Mouse (Mus musculus) liver, adult (tissue): ENCODE data around the gene Rgs21.

ENCODE experiments used
- GATA4 ChIP-seq: IDR thresholded peaks from 2 replicates; pipeline ENCODE4 v1.6.1; 2014; ENCODE audit warnings: mild to moderate bottlenecking, low read length; ENCODE audit not compliant: insufficient replicate concordance

Gene Rgs21

GRCm38 (mm10) chr1:144567567-144567966 is at the start of gene Rgs21:
Gene Rgs21 (minus strand): TSS chr1:144567667.
- no peak for TF ChIP-seq GATA4

- no peak for TF ChIP-seq GATA4
Observed at GRCm38 (mm10) chr1:144604071-144604470, 36.6 kb upstream of the Rgs21 start.

GRCm38 (mm10) chr1:144602987-144603386 is 35.5 kb upstream of the Rgs21 start:
- no peak for TF ChIP-seq GATA4

DNA sequence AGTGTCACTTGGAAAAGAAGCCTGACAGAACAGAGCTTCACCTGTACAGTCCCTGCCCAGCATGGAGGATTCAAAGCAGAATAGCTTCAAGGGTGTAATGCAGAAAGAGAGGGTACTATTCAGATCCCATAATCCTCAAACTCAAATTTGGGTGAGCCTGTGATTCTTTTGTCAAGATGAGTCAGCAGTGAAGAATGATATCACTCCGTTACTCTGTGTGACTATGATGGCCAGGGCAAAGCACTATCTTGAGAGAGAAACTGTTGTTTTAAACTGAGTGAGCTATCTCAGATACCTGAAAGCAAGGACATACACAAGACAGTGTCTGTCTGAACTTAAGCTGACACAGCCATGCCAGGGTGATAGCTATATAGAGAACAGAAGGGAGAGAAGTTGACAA is 11.9 kb upstream of the Rgs21 start:
- no peak for TF ChIP-seq GATA4

DNA sequence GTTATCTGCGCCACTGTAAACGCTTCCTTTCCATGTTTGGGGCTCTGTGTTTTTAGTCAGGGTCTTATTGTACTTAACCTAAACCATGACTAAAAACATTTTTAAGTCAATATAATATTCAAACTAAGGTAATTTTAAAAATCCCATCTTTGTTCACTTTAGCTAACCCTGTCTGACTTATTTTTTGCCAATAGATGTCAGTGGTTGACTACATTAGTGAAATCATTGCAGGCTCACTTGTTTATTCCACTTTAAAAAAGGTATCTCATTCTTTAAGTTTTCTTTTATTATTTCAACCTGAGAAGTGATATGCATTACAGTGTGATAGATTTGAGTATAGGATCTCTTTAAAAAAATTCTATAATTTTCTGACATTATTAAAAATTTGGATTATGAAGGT is 5.5 kb upstream of the Rgs21 start:
- no peak for TF ChIP-seq GATA4

DNA sequence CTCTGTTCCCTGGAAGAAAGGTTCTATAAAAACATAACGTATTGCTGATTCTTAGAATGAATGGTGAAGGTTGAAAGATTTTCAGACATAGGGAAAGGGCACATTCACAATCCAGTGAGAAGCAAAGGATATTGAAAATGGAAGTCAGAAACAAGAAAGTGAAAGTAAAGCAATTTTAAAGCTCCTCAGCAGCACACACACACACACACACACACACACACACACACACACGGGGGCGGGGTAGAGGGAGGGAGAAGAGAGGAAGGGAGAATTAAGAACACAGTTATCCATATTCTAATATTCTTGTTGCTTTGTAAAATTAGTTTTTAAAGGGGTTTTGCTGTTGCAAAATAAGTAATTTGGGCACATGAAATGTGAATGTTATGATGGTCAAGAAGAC is 2.4 kb upstream of the Rgs21 start:
- TF ChIP-seq GATA4: no peak

GRCm38 (mm10) chr1:144545142-144545541 is 22.3 kb downstream of the Rgs21 start:
- no peak for TF ChIP-seq GATA4

- no peak for TF ChIP-seq GATA4
Observed at GRCm38 (mm10) chr1:144544497-144544961, 22.9 kb downstream of the Rgs21 start.

DNA sequence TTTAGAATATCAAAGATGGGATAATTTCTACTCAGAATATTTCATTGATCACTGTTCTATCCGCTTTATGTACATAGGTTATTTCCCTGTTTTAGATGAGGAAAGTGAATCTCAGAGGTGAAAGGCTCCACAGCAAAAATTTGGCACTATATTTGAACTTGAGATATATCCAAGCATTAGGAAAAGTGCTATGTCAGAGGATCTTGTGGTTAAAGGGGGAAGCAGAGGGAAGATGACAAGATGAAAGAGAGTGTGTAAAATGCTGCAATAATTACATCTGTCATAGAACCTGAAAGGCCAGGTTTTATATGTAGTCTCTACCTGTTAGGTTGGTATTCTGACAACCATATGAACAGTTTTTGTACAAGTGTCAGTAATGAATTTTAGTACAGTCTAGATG is 35.7 kb downstream of the Rgs21 start:
- no peak for TF ChIP-seq GATA4

GRCm38 (mm10) chr1:144517878-144518426 is 49.5 kb downstream of the Rgs21 start:
- no peak for TF ChIP-seq GATA4

DNA sequence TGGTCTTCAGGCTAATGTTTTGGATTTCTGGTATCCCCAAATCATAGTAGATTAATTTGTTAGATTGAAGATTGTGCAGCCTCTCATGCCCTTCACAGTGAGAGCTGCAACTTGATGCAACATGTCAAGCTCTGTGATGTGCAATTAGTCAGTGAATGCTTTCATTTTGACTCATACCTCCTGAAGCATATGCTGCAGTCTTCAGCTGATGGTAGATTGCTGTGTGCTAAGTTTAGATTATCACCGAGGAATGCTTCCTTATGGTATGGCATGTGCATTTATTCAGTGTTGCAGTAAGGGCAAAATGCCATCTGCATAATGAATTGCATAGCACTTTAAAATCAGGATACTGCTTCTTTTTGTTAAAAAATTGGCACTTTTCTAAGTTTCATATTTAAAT is 65.2 kb downstream of the Rgs21 start:
- no peak for TF ChIP-seq GATA4

DNA sequence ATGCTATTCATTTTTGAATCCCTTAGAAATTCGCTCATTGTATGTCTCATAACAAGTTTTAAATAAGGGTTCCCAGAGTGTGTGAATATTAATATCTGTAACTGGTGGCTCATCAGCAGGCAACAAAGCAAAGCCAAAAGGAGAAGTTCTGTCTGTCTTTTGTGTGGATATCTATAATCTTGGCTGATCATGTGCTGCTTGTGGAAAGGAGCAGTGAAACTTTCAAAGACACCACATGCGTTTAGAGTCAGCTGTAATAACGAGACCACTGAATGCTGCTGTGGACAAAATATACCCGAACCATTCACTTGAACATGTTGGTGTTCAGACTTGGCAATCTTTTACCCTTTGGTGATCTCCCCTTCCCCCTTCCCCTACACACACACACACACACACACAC is 67.0 kb downstream of the Rgs21 start:
- no peak for TF ChIP-seq GATA4

DNA sequence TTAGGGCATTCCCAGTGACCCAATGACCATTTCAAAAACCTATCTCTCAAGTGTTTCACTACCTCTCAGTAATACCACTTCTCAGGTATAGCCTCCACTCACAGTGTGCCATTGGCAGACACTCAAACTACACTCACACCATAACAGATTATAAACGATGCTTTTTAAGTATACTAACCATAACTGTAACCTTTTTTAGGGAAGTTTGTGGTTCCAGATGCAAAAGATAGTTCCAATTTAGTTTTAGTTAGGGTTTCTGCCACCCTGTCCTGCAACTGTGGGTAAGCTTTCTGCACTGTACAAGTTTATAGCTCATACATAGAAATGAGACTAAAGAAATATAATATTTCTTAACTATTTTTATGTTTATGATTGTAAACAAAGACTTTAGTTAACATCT is 67.7 kb downstream of the Rgs21 start:
- TF ChIP-seq GATA4: no peak

DNA sequence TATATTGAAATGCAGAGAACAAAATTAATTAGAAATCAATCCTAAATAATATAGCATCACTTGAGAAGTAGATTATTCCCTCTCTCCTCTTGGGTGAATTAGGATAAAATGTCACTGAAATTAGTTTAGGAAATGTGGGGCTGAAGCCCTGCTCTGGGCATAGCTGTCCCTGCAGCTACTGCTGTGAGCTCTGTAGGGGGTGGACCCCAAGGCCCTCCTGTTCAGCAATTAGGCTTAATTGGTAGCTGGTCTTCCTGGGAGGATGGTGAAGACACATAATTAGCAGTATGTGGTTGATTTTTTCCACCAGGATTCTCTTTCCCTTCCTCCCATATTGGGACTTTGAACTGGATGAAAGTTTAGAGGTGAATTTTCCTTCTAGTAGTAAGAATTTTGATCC is 68.7 kb downstream of the Rgs21 start:
- no peak for TF ChIP-seq GATA4

GRCm38 (mm10) chr1:144498051-144498450 is 69.4 kb downstream of the Rgs21 start:
- no peak for TF ChIP-seq GATA4

- TF ChIP-seq GATA4: no peak
Observed at GRCm38 (mm10) chr1:144493336-144493735, 74.1 kb downstream of the Rgs21 start.

- no peak for TF ChIP-seq GATA4
Observed at GRCm38 (mm10) chr1:144488223-144488835, 79.1 kb downstream of the Rgs21 start.
